Mouse (Mus musculus) heart, embryonic 15.5 days (tissue): ENCODE data around the gene Itga9. TPM values are rescaled to one million over a fixed set of nuclear protein-coding genes. Genes with fewer than 3 reads are reported as not detected.

ENCODE experiments used
- ATAC-seq: fragments of 200-750 bp; cut with Nextera tagmentation; replicated peaks from 2 replicates; pipeline ENCODE4 v1.8.0; 2017; ENCODE audit warnings: low read depth, moderate TSS enrichment; ENCODE audit not compliant: insufficient number of reproducible peaks, insufficient read depth, low FRiP score
- H3K27ac ChIP-seq: fragments of 300-500 bp; sonication (generic); 2 replicates; pipeline ENCODE4 v1.5.1; 2015; ENCODE audit warnings: mild to moderate bottlenecking, inconsistent platforms
- H3K27me3 ChIP-seq: fragments of 300-500 bp; sonication (generic); 2 replicates; pipeline ENCODE4 v1.6.1; 2015; ENCODE audit warnings: inconsistent platforms
- H3K36me3 ChIP-seq: fragments of 300-500 bp; sonication (generic); 2 replicates; pipeline ENCODE4 v1.6.1; 2015; ENCODE audit warnings: mild to moderate bottlenecking, inconsistent platforms
- H3K4me1 ChIP-seq: fragments of 300-500 bp; sonication (generic); replicated peaks from 2 replicates; pipeline ENCODE4 v1.6.1; 2015; ENCODE audit warnings: inconsistent platforms
- H3K4me2 ChIP-seq: fragments of 300-500 bp; sonication (generic); 2 replicates; pipeline ENCODE4 v1.6.1; 2015; ENCODE audit warnings: inconsistent platforms, mild to moderate bottlenecking, moderate library complexity
- H3K4me3 ChIP-seq: fragments of 300-500 bp; sonication (generic); 2 replicates; pipeline ENCODE4 v1.5.1; 2015; ENCODE audit warnings: mild to moderate bottlenecking, inconsistent platforms
- H3K9ac ChIP-seq: fragments of 300-500 bp; sonication (generic); 2 replicates; pipeline ENCODE4 v1.6.1; 2015; ENCODE audit warnings: mild to moderate bottlenecking, inconsistent platforms
- H3K9me3 ChIP-seq: fragments of 300-500 bp; sonication (generic); replicated peaks from 2 replicates; pipeline ENCODE4 v1.6.1; 2016; ENCODE audit warnings: inconsistent platforms
- WGBS: fragments of 180-500 bp; shearing (Covaris S2); methylation state at CpG from one replicate; pipeline ENCODE4 v1.1.7; 2015; ENCODE audit warnings: mixed read lengths; 5-methylcytosine and 5-hydroxymethylcytosine counted together
- polyA plus RNA-seq: library from polyadenylated mRNA; unstranded; fragments of >200 nt; fragmentation: Nextera tagmentation; extraction: Ambion mirVana; gene quantifications from 2 replicates; pipeline ENCODE4 v1.2.1, GENCODE M21; 2015

The Itga9 gene
- polyA plus RNA-seq, 1 experiment from 2014 or later = 12.0 TPM

GRCm38 (mm10) chr9:118711749-118712148 is 105.3 kb downstream of the Itga9 start:
- 91% methylated on average over 11 of the region's 11 CpGs for WGBS

GRCm38 (mm10) chr9:118713515-118713914 is 107.0 kb downstream of the Itga9 start:
- no peak for ATAC-seq

More at GRCm38 (mm10) chr9:118711749-118712148, 105.3 kb downstream of the Itga9 start:
- Histone ChIP-seq H3K36me3 (peaks cover 3% of the 10 kb centered on the region; the same call in 1 of the 2 replicates), H3K4me1 (peaks cover 4% of the 10 kb centered on the region), H3K27me3 (no peaks in the 10 kb centered on the region), H3K9me3 (no peaks in the 10 kb centered on the region), H3K27ac (no peak overlapping the region), H3K4me3 (no peak overlapping the region), H3K9ac (no peak overlapping the region), H3K4me2 (no peak overlapping the region)
- no peak for ATAC-seq

DNA sequence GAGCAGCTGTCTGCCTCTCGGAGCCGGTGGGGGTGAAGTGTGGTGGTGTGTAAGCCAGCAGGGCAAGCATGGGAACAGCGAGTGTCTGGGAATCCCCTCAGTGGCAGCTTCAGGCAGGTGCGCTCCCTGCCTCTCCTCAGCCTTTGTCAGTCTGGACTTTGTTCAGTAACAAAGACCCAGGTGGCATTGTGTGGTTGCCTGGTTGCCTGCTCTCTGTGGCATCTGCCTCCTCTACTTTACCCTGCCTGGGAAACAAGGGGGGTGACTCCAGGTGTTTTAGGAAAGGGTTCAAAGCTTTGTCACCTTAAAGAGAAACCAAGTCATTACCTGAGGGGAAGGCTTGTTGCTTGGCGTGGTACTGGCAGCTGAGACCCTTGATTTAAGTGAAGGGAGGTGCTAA is 108.0 kb downstream of the Itga9 start:
- no peak overlapping the region for H3K27ac ChIP-seq

More at GRCm38 (mm10) chr9:118713515-118713914, 107.0 kb downstream of the Itga9 start:
- no peak overlapping the region for H3K4me2 ChIP-seq
- H3K4me1 ChIP-seq = peaks cover 20% of the 10 kb centered on the region
- H3K27me3 ChIP-seq = no peaks in the 10 kb centered on the region
- 87% methylated on average over 8 of the region's 8 CpGs for WGBS
- no peak overlapping the region for H3K9ac ChIP-seq
- H3K27ac ChIP-seq = no peak overlapping the region
- no peaks in the 10 kb centered on the region; the same call in 1 of the 2 replicates for H3K36me3 ChIP-seq
- no peak overlapping the region for H3K4me3 ChIP-seq
- H3K9me3 ChIP-seq = no peaks in the 10 kb centered on the region

GRCm38 (mm10) chr9:118715971-118716628 is 109.6 kb downstream of the Itga9 start:
- no peak for ATAC-seq
- peak overlapping the region; percentile 51; the same call in 1 of the 2 replicates for H3K27ac ChIP-seq
- 68% methylated on average over 9 of the region's 9 CpGs for WGBS
- H3K36me3 ChIP-seq = no peaks in the 10 kb centered on the region; the same call in 1 of the 2 replicates
- no peak overlapping the region for H3K4me2 ChIP-seq
- H3K9ac ChIP-seq = no peak overlapping the region
- peaks cover 21% of the 10 kb centered on the region for H3K4me1 ChIP-seq
- no peaks in the 10 kb centered on the region for H3K27me3 ChIP-seq
- H3K9me3 ChIP-seq = no peaks in the 10 kb centered on the region
- H3K4me3 ChIP-seq = no peak overlapping the region

More for the DNA sequence above, 108.0 kb downstream of the Itga9 start:
- Histone ChIP-seq H3K4me1 (peaks cover 21% of the 10 kb centered on the region), H3K36me3 (no peaks in the 10 kb centered on the region; the same call in 1 of the 2 replicates), H3K27me3 (no peaks in the 10 kb centered on the region), H3K4me3 (no peak overlapping the region), H3K9me3 (no peaks in the 10 kb centered on the region), H3K4me2 (no peak overlapping the region), H3K9ac (no peak overlapping the region)
- 73% methylated on average over 5 of the region's 5 CpGs for WGBS
- no peak for ATAC-seq

DNA sequence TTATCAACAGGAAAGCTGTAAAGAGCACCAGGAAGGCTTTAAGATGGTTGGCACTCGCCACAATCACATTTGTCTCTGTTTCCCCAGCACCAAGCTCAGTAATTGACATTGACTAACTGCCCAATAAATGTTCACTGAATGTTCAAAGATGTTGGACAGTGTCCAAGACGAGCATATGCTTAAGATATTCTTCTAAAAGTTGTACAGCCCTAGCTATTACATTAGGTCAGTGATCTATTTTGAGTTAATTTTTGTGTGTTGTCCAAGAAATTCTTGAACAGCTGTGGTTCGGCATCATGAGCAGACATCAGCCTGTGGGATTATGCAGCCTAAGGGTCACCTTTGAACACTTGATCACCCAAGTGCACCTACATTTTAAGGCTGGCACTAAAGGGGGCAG is 110.9 kb downstream of the Itga9 start:
- Histone ChIP-seq H3K4me2 (no peak overlapping the region), H3K9ac (no peak overlapping the region), H3K27me3 (no peaks in the 10 kb centered on the region), H3K4me3 (no peak overlapping the region), H3K9me3 (no peaks in the 10 kb centered on the region), H3K27ac (peak overlapping the region; percentile 51), H3K36me3 (no peaks in the 10 kb centered on the region; the same call in 1 of the 2 replicates), H3K4me1 (peaks cover 25% of the 10 kb centered on the region)
- WGBS = 35% methylated on average over 3 of the region's 3 CpGs
- ATAC-seq = no peak

- H3K4me2 ChIP-seq = no peak overlapping the region
- H3K27me3 ChIP-seq = no peaks in the 10 kb centered on the region
- WGBS = 89% methylated on average over 2 of the region's 2 CpGs
- no peak overlapping the region for H3K27ac ChIP-seq
- no peaks in the 10 kb centered on the region for H3K9me3 ChIP-seq
- H3K4me3 ChIP-seq = no peak overlapping the region
- H3K9ac ChIP-seq = no peak overlapping the region
- ATAC-seq = no peak
- H3K4me1 ChIP-seq = peaks cover 27% of the 10 kb centered on the region
- H3K36me3 ChIP-seq = no peaks in the 10 kb centered on the region
Measured at GRCm38 (mm10) chr9:118718511-118718910, 112.0 kb downstream of the Itga9 start.

DNA sequence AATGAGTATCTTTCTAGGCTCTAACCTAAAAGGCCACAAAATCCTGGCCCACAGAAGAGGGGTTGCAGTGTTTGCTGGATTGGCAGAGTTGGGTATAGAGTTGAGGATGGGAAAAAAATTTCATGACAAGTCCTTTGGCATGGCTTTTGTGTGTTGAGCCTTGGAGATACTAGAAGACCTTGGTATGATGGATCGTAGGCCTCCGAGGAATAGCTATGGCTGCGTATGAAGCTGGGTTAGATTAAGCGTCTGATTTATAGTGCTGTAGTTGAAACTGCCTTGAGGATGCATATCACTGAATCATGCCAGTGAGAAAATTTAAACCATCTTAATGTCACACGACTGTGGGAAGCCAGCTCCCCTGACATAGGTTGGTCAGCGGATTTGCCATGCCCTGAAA is 114.6 kb downstream of the Itga9 start:
- Histone ChIP-seq H3K9ac (no peak overlapping the region), H3K9me3 (no peaks in the 10 kb centered on the region), H3K27me3 (no peaks in the 10 kb centered on the region), H3K27ac (no peak overlapping the region), H3K4me1 (peaks cover 40% of the 10 kb centered on the region), H3K36me3 (no peaks in the 10 kb centered on the region), H3K4me2 (no peak overlapping the region), H3K4me3 (no peak overlapping the region)
- WGBS = 93% methylated on average over 6 of the region's 6 CpGs
- ATAC-seq = no peak

GRCm38 (mm10) chr9:118722789-118723325 is 116.4 kb downstream of the Itga9 start:
- no peak overlapping the region for H3K4me2 ChIP-seq
- no peak for ATAC-seq
- 90% methylated on average over 2 of the region's 2 CpGs for WGBS

GRCm38 (mm10) chr9:118725128-118725527 is 118.6 kb downstream of the Itga9 start:
- Histone ChIP-seq H3K4me2 (no peak overlapping the region), H3K4me1 (peaks cover 36% of the 10 kb centered on the region), H3K9me3 (no peaks in the 10 kb centered on the region), H3K27ac (peak overlapping the region; percentile 48), H3K4me3 (no peak overlapping the region), H3K9ac (no peak overlapping the region), H3K27me3 (no peaks in the 10 kb centered on the region), H3K36me3 (no peaks in the 10 kb centered on the region)
- ATAC-seq = no peak
- WGBS = 43% methylated on average over 9 of the region's 9 CpGs

More at GRCm38 (mm10) chr9:118722789-118723325, 116.4 kb downstream of the Itga9 start:
- H3K36me3 ChIP-seq = no peaks in the 10 kb centered on the region
- peaks cover 42% of the 10 kb centered on the region for H3K4me1 ChIP-seq
- H3K27ac ChIP-seq = no peak overlapping the region
- H3K27me3 ChIP-seq = no peaks in the 10 kb centered on the region
- H3K9me3 ChIP-seq = no peaks in the 10 kb centered on the region
- no peak overlapping the region for H3K4me3 ChIP-seq
- no peak overlapping the region for H3K9ac ChIP-seq

- Histone ChIP-seq H3K4me1 (peaks cover 43% of the 10 kb centered on the region), H3K4me3 (no peak overlapping the region), H3K27ac (peak overlapping the region; percentile 48), H3K36me3 (no peaks in the 10 kb centered on the region), H3K9me3 (no peaks in the 10 kb centered on the region), H3K9ac (no peak overlapping the region), H3K27me3 (no peaks in the 10 kb centered on the region), H3K4me2 (no peak overlapping the region)
- 81% methylated on average over 4 of the region's 4 CpGs for WGBS
- ATAC-seq = no peak
Measured at GRCm38 (mm10) chr9:118726550-118726949, 120.1 kb downstream of the Itga9 start.

DNA sequence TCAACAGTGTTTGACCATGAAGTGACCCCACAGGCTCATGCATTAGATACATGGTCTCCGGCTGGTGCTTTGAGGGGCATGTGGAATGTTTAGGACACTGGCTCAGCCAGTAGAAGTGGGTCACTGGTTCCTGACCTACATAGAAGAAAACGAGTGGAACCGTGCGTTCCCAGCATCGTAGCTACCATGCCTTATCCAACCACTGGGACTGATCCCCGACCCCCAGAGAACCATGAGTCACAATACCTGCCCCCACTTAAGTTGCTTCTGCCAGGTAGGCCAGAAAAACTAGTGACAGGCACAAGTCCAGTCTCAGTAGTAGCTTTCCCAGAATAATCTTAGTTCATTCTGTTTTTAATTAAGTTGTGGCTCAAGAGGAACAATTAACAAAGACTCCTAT is 121.8 kb downstream of the Itga9 start:
- H3K36me3 ChIP-seq = no peaks in the 10 kb centered on the region
- no peak overlapping the region for H3K4me2 ChIP-seq
- H3K4me3 ChIP-seq = no peak overlapping the region
- no peaks in the 10 kb centered on the region for H3K9me3 ChIP-seq
- H3K27me3 ChIP-seq = no peaks in the 10 kb centered on the region
- 79% methylated on average over 6 of the region's 6 CpGs for WGBS
- ATAC-seq = no peak
- H3K9ac ChIP-seq = no peak overlapping the region
- no peak overlapping the region for H3K27ac ChIP-seq
- H3K4me1 ChIP-seq = peaks cover 52% of the 10 kb centered on the region

DNA sequence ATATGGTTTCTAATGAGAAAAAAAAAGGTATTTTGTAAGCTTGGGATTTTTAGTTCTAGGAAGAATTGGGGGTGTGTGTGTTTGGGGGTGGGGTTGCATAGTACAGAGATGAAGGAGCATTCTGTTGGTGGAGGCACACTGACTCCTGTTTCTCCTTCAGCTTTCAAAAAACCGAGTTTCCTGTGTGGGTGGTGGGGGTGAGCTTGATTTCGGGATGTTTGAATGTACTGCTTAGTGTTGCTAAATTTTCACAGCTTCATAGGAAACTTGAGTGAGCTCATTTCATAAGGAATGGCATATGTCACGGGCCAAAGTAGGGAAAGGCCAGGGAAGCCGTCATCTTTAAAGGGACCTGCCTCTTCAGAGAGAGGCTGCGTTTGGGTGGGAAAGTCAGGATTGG is 122.5 kb downstream of the Itga9 start:
- peak overlapping the region; percentile 7; the same call in 1 of the 2 replicates for H3K27ac ChIP-seq
- H3K4me3 ChIP-seq = no peak overlapping the region
- H3K36me3 ChIP-seq = no peaks in the 10 kb centered on the region
- H3K9ac ChIP-seq = no peak overlapping the region
- H3K9me3 ChIP-seq = no peaks in the 10 kb centered on the region
- ATAC-seq = no peak
- no peak overlapping the region for H3K4me2 ChIP-seq
- 73% methylated on average over 5 of the region's 5 CpGs for WGBS
- no peaks in the 10 kb centered on the region for H3K27me3 ChIP-seq
- peaks cover 58% of the 10 kb centered on the region for H3K4me1 ChIP-seq
